Mouse (Mus musculus) spleen, adult 2 months (tissue): ENCODE measurements around the gene Fdps.
A peak's percentile ranks its signal among the peaks of the same experiment; 100 is the strongest.

ENCODE experiments used
- CTCF ChIP-seq: fragments of 200-500 bp; IDR thresholded peaks from 2 replicates; pipeline ENCODE4 v1.5.1; 2011; ENCODE audit warnings: mild to moderate bottlenecking, inconsistent platforms; ENCODE audit not compliant: insufficient read depth, insufficient read length, insufficient replicate concordance; ENCODE audit errors: extremely low read depth
- POLR2A ChIP-seq: fragments of 200-500 bp; IDR thresholded peaks from 2 replicates; pipeline ENCODE4 v1.6.1; 2011; ENCODE audit warnings: low read depth, low read length, inconsistent platforms

GRCm38 (mm10) chr3:89090694-89091655 is 10.8 kb downstream of the Fdps start:
- no peak for TF ChIP-seq POLR2A
- peak; percentile 80 for TF ChIP-seq CTCF
